Mouse (Mus musculus) limb, embryonic 11.5 days (tissue): ENCODE results near the gene Slc25a42. TPM values are rescaled to one million over a fixed set of nuclear protein-coding genes. Genes with fewer than 3 reads are reported as not detected.

Experiments used
- ATAC-seq: fragments of 200-750 bp; cut with Nextera tagmentation; 2 replicates; pipeline ENCODE4 v1.8.0; 2017; ENCODE audit warnings: low read depth; ENCODE audit not compliant: insufficient number of reproducible peaks, low FRiP score, low TSS enrichment
- DNase-seq: peaks from one replicate; pipeline ENCODE4 v3.0.0-alpha.2; 2015; ENCODE audit warnings: low spot score
- H3K27ac ChIP-seq: fragments of 300-500 bp; sonication (generic); replicated peaks from 2 replicates; pipeline ENCODE4 v1.5.1; 2014; ENCODE audit warnings: low read depth, mild to moderate bottlenecking, low read length
- H3K27me3 ChIP-seq: fragments of 300-500 bp; sonication (generic); 2 replicates; pipeline ENCODE4 v1.6.1; 2014; ENCODE audit warnings: mild to moderate bottlenecking, low read length, mixed read lengths; ENCODE audit not compliant: control insufficient read depth, insufficient read depth
- H3K36me3 ChIP-seq: fragments of 300-500 bp; sonication (generic); 2 replicates; pipeline ENCODE4 v1.6.1; 2014; ENCODE audit warnings: mild to moderate bottlenecking, low read length, moderate library complexity, mixed read lengths; ENCODE audit not compliant: control insufficient read depth, insufficient read depth
- H3K4me1 ChIP-seq: fragments of 300-500 bp; sonication (generic); 2 replicates; pipeline ENCODE4 v1.6.1; 2014; ENCODE audit warnings: low read length, mixed read lengths; ENCODE audit not compliant: control insufficient read depth, insufficient read depth
- H3K4me2 ChIP-seq: fragments of 300-500 bp; sonication (generic); 2 replicates; pipeline ENCODE4 v1.6.1; 2014; ENCODE audit warnings: low read depth, mild to moderate bottlenecking, moderate library complexity; ENCODE audit not compliant: severe bottlenecking
- H3K4me3 ChIP-seq: fragments of 300-500 bp; sonication (generic); 2 replicates; pipeline ENCODE4 v1.5.1; 2014; ENCODE audit warnings: low read depth, low read length
- H3K9ac ChIP-seq: fragments of 300-500 bp; sonication (generic); 2 replicates; pipeline ENCODE4 v1.6.1; 2014; ENCODE audit warnings: mild to moderate bottlenecking, low read length
- H3K9me3 ChIP-seq: fragments of 300-500 bp; sonication (generic); 2 replicates; pipeline ENCODE4 v1.6.1; 2016; ENCODE audit warnings: low read length; ENCODE audit not compliant: control insufficient read depth
- WGBS: fragments of 180-500 bp; shearing (Covaris S2); extraction: QIAGEN DNeasy Blood & Tissue Kit; methylation state at CpG from one replicate; pipeline ENCODE4 v1.1.7; 2014; 5-methylcytosine and 5-hydroxymethylcytosine counted together
- polyA plus RNA-seq: library from polyadenylated mRNA; unstranded; fragments of >200 nt; fragmentation: Nextera tagmentation; extraction: Ambion mirVana; gene quantifications from 2 replicates; pipeline ENCODE4 v1.2.1, GENCODE M21; 2014

Slc25a42 gene
- polyA plus RNA-seq, 1 experiment from 2014 or later, result 2.4 TPM

- no peaks in the 10 kb centered on the region for H3K4me1 ChIP-seq
- no peak overlapping the region for H3K27ac ChIP-seq
- no peaks in the 10 kb centered on the region for H3K9me3 ChIP-seq
- DNase-seq (no peak), ATAC-seq (no peak)
- no peaks in the 10 kb centered on the region for H3K27me3 ChIP-seq
- no peak overlapping the region for H3K4me2 ChIP-seq
- H3K9ac ChIP-seq, result no peak overlapping the region
- WGBS, result 96% methylated on average over 7 of the region's 7 CpGs
- peaks cover 2% of the 10 kb centered on the region; the same call in 1 of the 2 replicates for H3K36me3 ChIP-seq
- H3K4me3 ChIP-seq, result no peak overlapping the region
Observed at GRCm38 (mm10) chr8:70174079-70174478, 38.0 kb downstream of the Slc25a42 start.

- Histone ChIP-seq H3K27ac (no peak overlapping the region), H3K9ac (no peak overlapping the region)
- no peak for ATAC-seq
Observed at GRCm38 (mm10) chr8:70173320-70173719, 38.8 kb downstream of the Slc25a42 start.

GRCm38 (mm10) chr8:70172043-70172681, 39.9 kb downstream of the Slc25a42 start, which contains the start of gene Tmem161a:
Tmem161a (plus strand) TSS chr8:70172356.
- 4% methylated on average over 27 of the region's 27 CpGs for WGBS
- Histone ChIP-seq H3K4me2 (peak within 1 kb of the TSS; percentile 39), H3K27me3 (no peaks in the 10 kb centered on the region), H3K4me3 (peak within 1 kb of the TSS; percentile 71), H3K27ac (no peak within 1 kb of the TSS), H3K9me3 (no peaks in the 10 kb centered on the region), H3K36me3 (peaks cover 2% of the 10 kb centered on the region; the same call in 1 of the 2 replicates), H3K4me1 (no peaks in the 10 kb centered on the region), H3K9ac (peak within 1 kb of the TSS; percentile 69)
- ATAC-seq (peak; percentile 93), DNase-seq (peak; percentile 91)

More at GRCm38 (mm10) chr8:70173320-70173719, 38.8 kb downstream of the Slc25a42 start:
- Histone ChIP-seq H3K36me3 (peaks cover 2% of the 10 kb centered on the region; the same call in 1 of the 2 replicates), H3K4me3 (no peak overlapping the region), H3K27me3 (no peaks in the 10 kb centered on the region), H3K4me1 (no peaks in the 10 kb centered on the region), H3K4me2 (no peak overlapping the region), H3K9me3 (no peaks in the 10 kb centered on the region)
- DNase-seq, result no peak
- WGBS, result 86% methylated on average over 5 of the region's 5 CpGs

- peaks cover 2% of the 10 kb centered on the region; the same call in 1 of the 2 replicates for H3K27me3 ChIP-seq
- no peak for ATAC-seq
- no peak for DNase-seq
- H3K4me3 ChIP-seq, result no peak overlapping the region
- no peak overlapping the region for H3K4me2 ChIP-seq
- H3K9me3 ChIP-seq, result no peaks in the 10 kb centered on the region
- WGBS, result 91% methylated on average over 7 of the region's 7 CpGs
- no peak overlapping the region for H3K27ac ChIP-seq
- peaks cover 2% of the 10 kb centered on the region; the same call in 1 of the 2 replicates for H3K4me1 ChIP-seq
- no peaks in the 10 kb centered on the region for H3K36me3 ChIP-seq
- H3K9ac ChIP-seq, result no peak overlapping the region
Observed at GRCm38 (mm10) chr8:70171240-70171639, 40.9 kb downstream of the Slc25a42 start.

GRCm38 (mm10) chr8:70170748-70171147, 41.4 kb downstream of the Slc25a42 start:
- H3K27ac ChIP-seq, result no peak overlapping the region
- H3K4me3 ChIP-seq, result no peak overlapping the region
- no peak overlapping the region for H3K9ac ChIP-seq
- ATAC-seq (no peak), DNase-seq (no peak)
- H3K4me1 ChIP-seq, result peaks cover 2% of the 10 kb centered on the region; the same call in 1 of the 2 replicates
- no peak overlapping the region for H3K4me2 ChIP-seq
- H3K36me3 ChIP-seq, result no peaks in the 10 kb centered on the region
- no peaks in the 10 kb centered on the region for H3K9me3 ChIP-seq
- 82% methylated on average over 3 of the region's 3 CpGs for WGBS
- peaks cover 6% of the 10 kb centered on the region for H3K27me3 ChIP-seq

- Histone ChIP-seq H3K9ac (no peak overlapping the region), H3K27me3 (peaks cover 13% of the 10 kb centered on the region), H3K36me3 (no peaks in the 10 kb centered on the region), H3K4me1 (peaks cover 2% of the 10 kb centered on the region; the same call in 1 of the 2 replicates), H3K27ac (no peak overlapping the region), H3K4me3 (no peak overlapping the region), H3K4me2 (no peak overlapping the region), H3K9me3 (no peaks in the 10 kb centered on the region)
- 82% methylated on average over 3 of the region's 3 CpGs for WGBS
- DNase-seq (no peak), ATAC-seq (no peak)
Observed at GRCm38 (mm10) chr8:70170116-70170515, 42.0 kb downstream of the Slc25a42 start.

- DNase-seq, result peak; percentile 91
- Histone ChIP-seq H3K27me3 (peaks cover 15% of the 10 kb centered on the region), H3K4me1 (peaks cover 2% of the 10 kb centered on the region; the same call in 1 of the 2 replicates), H3K9ac (peak overlapping the region; percentile 34), H3K36me3 (no peaks in the 10 kb centered on the region), H3K4me3 (peak overlapping the region; percentile 8; the same call in 1 of the 2 replicates), H3K27ac (no peak overlapping the region), H3K4me2 (peak overlapping the region; percentile 41; the same call in 1 of the 2 replicates), H3K9me3 (no peaks in the 10 kb centered on the region)
- 4% methylated on average over 21 of the region's 21 CpGs for WGBS
- peak; percentile 76 for ATAC-seq
Observed at GRCm38 (mm10) chr8:70166504-70167110, 45.5 kb downstream of the Slc25a42 start.

GRCm38 (mm10) chr8:70163316-70163715, 48.8 kb downstream of the Slc25a42 start:
- DNase-seq (no peak), ATAC-seq (no peak)
- Histone ChIP-seq H3K36me3 (no peaks in the 10 kb centered on the region), H3K27ac (no peak overlapping the region), H3K9me3 (no peaks in the 10 kb centered on the region), H3K4me1 (peaks cover 7% of the 10 kb centered on the region; the same call in 1 of the 2 replicates), H3K4me2 (no peak overlapping the region), H3K27me3 (peaks cover 15% of the 10 kb centered on the region), H3K4me3 (no peak overlapping the region), H3K9ac (no peak overlapping the region)
- 87% methylated on average over 3 of the region's 3 CpGs for WGBS
